Mouse (Mus musculus): ENCODE data around the gene P2rx6. TPM values are rescaled to one million over a fixed set of nuclear protein-coding genes. Genes with fewer than 3 reads are reported as not detected.

P2rx6 gene
- polyA plus RNA-seq, 1 experiment from 2014 or later: 0.60 TPM

Other genes starting within 250 kb of the P2rx6 start
- gene Serpind1, start 230.5 kb upstream of the P2rx6 start, polyA plus RNA-seq (2015; fragmentation: Nextera tagmentation; extraction: Ambion mirVana): 0.35 and 1.9 TPM in 2 replicates
- 10.7 and 11.5 TPM in 2 replicates for gene Snap29, start 155.9 kb upstream of the P2rx6 start, polyA plus RNA-seq (2015; fragmentation: Nextera tagmentation; extraction: Ambion mirVana)
- 28.1 and 31.1 TPM in 2 replicates for gene Pi4ka, start 155.6 kb upstream of the P2rx6 start, polyA plus RNA-seq (2015; fragmentation: Nextera tagmentation; extraction: Ambion mirVana)
- 40.6 and 46.3 TPM in 2 replicates for gene Crkl, start 109.9 kb upstream of the P2rx6 start, polyA plus RNA-seq (2015; fragmentation: Nextera tagmentation; extraction: Ambion mirVana)
- 0.91 and 1.6 TPM in 2 replicates for gene Aifm3, start 72.3 kb upstream of the P2rx6 start, polyA plus RNA-seq (2015; fragmentation: Nextera tagmentation; extraction: Ambion mirVana)
- gene Lztr1, start 53.2 kb upstream of the P2rx6 start, polyA plus RNA-seq (2015; fragmentation: Nextera tagmentation; extraction: Ambion mirVana): 45.6 and 60.6 TPM in 2 replicates
- 29.5 and 38.7 TPM in 2 replicates for gene Thap7, start 30.7 kb upstream of the P2rx6 start, polyA plus RNA-seq (2015; fragmentation: Nextera tagmentation; extraction: Ambion mirVana)
- 0.19 and 0.36 TPM in 2 replicates for gene Lrrc74b, start 638 bp upstream of the P2rx6 start, polyA plus RNA-seq (2015; fragmentation: Nextera tagmentation; extraction: Ambion mirVana)
- gene Slc7a4, start 21.3 kb downstream of the P2rx6 start, polyA plus RNA-seq (2015; fragmentation: Nextera tagmentation; extraction: Ambion mirVana): 9.5 and 11.2 TPM in 2 replicates
- gene Smpd4, start 57.5 kb downstream of the P2rx6 start, polyA plus RNA-seq (2015; fragmentation: Nextera tagmentation; extraction: Ambion mirVana): 17.2 and 23.2 TPM in 2 replicates
- 3.1 and 3.2 TPM in 2 replicates for gene Ccdc74a, start 84.6 kb downstream of the P2rx6 start, polyA plus RNA-seq (2015; fragmentation: Nextera tagmentation; extraction: Ambion mirVana)
- gene Med15, start 171.0 kb downstream of the P2rx6 start, polyA plus RNA-seq (2015; fragmentation: Nextera tagmentation; extraction: Ambion mirVana): 25.6 and 37.2 TPM in 2 replicates
- gene Klhl22, start 197.7 kb downstream of the P2rx6 start, polyA plus RNA-seq (2015; fragmentation: Nextera tagmentation; extraction: Ambion mirVana): 33.0 and 45.7 TPM in 2 replicates
- gene Scarf2, start 235.4 kb downstream of the P2rx6 start, polyA plus RNA-seq (2015; fragmentation: Nextera tagmentation; extraction: Ambion mirVana): 6.6 and 11.3 TPM in 2 replicates

Data from heart, embryonic 15.5 days (tissue).